Mouse (Mus musculus): ENCODE measurements around the gene Ly6g. TPM values are rescaled to one million over a fixed set of nuclear protein-coding genes. Genes with fewer than 3 reads are reported as not detected.
"Not testable (repeated sequence)": the region's sequence is repeated elsewhere in the genome, so short reads cannot be mapped to it uniquely, and the experiment has no call there.

Ly6g gene
- polyA plus RNA-seq, 1 experiment from 2014 or later, result not detected

- no peaks in the 10 kb centered on the region for H3K27me3 ChIP-seq
- H3K9ac ChIP-seq (replicated peaks), result no peak overlapping the region
- no peak overlapping the region for H3K4me2 ChIP-seq
- no peak overlapping the region for H3K4me3 ChIP-seq (replicated peaks)
- no peak for ATAC-seq (ENCODE audit: insufficient number of reproducible peaks, insufficient read depth, low FRiP score, low TSS enrichment, low read depth)
- no peaks in the 10 kb centered on the region for H3K36me3 ChIP-seq
- WGBS, result 63% methylated on average over 3 of the region's 3 CpGs
- H3K4me1 ChIP-seq (replicated peaks), result no peaks in the 10 kb centered on the region
- H3K27ac ChIP-seq, result no peak overlapping the region
- no peaks in the 10 kb centered on the region for H3K9me3 ChIP-seq
Observed at GRCm38 (mm10) chr15:75143735-75144134, 11.3 kb upstream of the Ly6g start.

DNA sequence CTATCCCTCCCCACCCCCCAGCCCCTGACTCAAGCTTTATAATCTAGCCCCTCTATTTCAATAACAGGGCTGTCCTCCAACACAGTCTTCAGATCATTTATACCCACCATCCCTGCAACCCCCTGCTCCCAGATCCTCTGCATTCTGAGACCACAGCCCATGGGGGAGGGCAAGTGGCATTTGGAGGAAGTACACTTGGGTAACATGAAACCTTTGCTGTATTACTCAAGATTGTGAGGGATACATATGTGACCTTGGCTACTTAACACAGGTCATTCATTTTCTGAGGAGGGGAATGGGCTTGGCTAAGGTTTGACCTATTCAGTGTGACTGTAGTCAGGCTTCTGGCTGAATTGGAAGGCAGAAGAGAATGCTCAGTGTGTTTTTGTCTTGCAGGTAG is 2.0 kb upstream of the Ly6g start:
- Histone ChIP-seq H3K4me3 (replicated peaks) (no peak overlapping the region), H3K4me2 (no peak overlapping the region), H3K27ac (no peak overlapping the region), H3K27me3 (no peaks in the 10 kb centered on the region), H3K4me1 (replicated peaks) (no peaks in the 10 kb centered on the region), H3K9me3 (no peaks in the 10 kb centered on the region), H3K36me3 (no peaks in the 10 kb centered on the region), H3K9ac (replicated peaks) (no peak overlapping the region)
- ATAC-seq (ENCODE audit: insufficient number of reproducible peaks, insufficient read depth, low FRiP score, low TSS enrichment, low read depth), result no peak

DNA sequence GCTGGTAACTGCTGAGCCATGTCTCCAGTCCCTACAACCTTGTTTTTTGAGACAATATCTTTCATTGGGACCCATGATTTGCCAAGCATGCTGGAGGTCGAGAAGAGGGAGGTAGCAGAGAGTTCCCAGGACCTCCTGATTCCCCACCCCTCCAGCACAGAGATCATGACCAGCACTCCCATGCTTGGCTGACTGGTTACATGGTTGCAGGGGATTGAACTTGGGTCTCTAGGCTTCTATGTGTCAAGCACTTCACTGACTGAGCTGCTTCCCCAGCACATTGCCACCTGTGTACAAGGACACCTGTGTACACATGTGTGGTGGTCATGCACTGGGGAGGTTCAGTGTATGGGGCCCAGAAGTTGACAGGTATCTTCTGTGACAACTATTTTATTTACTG is 2.6 kb downstream of the Ly6g start:
- Histone ChIP-seq H3K27ac (no peak overlapping the region), H3K4me2 (no peak overlapping the region), H3K36me3 (no peaks in the 10 kb centered on the region), H3K27me3 (no peaks in the 10 kb centered on the region), H3K9me3 (0 out of 2 replicates have a peak, but pooled peaks cover 9% of the 10 kb centered on the region), H3K4me3 (replicated peaks) (no peak overlapping the region), H3K9ac (replicated peaks) (no peak overlapping the region), H3K4me1 (replicated peaks) (no peaks in the 10 kb centered on the region)
- ATAC-seq (ENCODE audit: insufficient number of reproducible peaks, insufficient read depth, low FRiP score, low TSS enrichment, low read depth), result no peak
- 58% methylated on average over 1 of the region's 1 CpGs for WGBS

DNA sequence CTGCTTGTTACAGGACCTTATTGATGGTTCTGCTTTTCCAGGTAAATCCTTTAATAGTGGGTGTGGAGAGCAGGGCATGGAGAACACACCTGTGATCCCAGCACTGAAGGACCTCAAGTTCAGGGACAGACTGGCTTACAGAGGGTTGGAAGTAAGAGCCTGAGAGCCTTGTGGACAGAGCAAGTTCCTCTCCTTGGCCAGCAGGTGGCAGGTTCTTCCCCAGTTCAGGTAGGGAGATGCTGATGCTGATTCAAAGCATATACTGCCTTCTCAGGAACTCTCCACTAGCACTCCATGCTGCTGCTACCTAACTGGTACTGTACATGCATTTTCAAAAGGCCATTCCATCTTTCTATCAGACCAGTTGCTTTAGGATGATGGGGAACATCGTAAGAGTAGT is 20.5 kb downstream of the Ly6g start:
- Histone ChIP-seq H3K4me3 (replicated peaks) (no peak overlapping the region), H3K27me3 (no peaks in the 10 kb centered on the region), H3K9ac (replicated peaks) (no peak overlapping the region), H3K9me3 (no peaks in the 10 kb centered on the region), H3K27ac (no peak overlapping the region), H3K4me1 (replicated peaks) (no peaks in the 10 kb centered on the region), H3K36me3 (no peaks in the 10 kb centered on the region), H3K4me2 (no peak overlapping the region)
- ATAC-seq (ENCODE audit: insufficient number of reproducible peaks, insufficient read depth, low FRiP score, low TSS enrichment, low read depth), result no peak
- WGBS, result 58% methylated on average over 1 of the region's 1 CpGs

- Histone ChIP-seq H3K4me1 (replicated peaks) (no peaks in the 10 kb centered on the region), H3K27me3 (no peaks in the 10 kb centered on the region), H3K9me3 (no peaks in the 10 kb centered on the region), H3K9ac (replicated peaks) (no peak overlapping the region), H3K36me3 (no peaks in the 10 kb centered on the region), H3K4me3 (replicated peaks) (no peak overlapping the region), H3K4me2 (no peak overlapping the region), H3K27ac (no peak overlapping the region)
- ATAC-seq (ENCODE audit: insufficient number of reproducible peaks, insufficient read depth, low FRiP score, low TSS enrichment, low read depth), result no peak
- 35% methylated on average over 2 of the region's 2 CpGs for WGBS
Observed at GRCm38 (mm10) chr15:75186291-75186690, 31.3 kb downstream of the Ly6g start.

GRCm38 (mm10) chr15:75189116-75189515 is 34.1 kb downstream of the Ly6g start:
- H3K9ac ChIP-seq (replicated peaks), result no peak overlapping the region
- no peaks in the 10 kb centered on the region for H3K9me3 ChIP-seq
- 67% methylated on average over 2 of the region's 2 CpGs for WGBS
- H3K36me3 ChIP-seq, result no peaks in the 10 kb centered on the region
- no peak overlapping the region for H3K4me2 ChIP-seq
- ATAC-seq (ENCODE audit: insufficient number of reproducible peaks, insufficient read depth, low FRiP score, low TSS enrichment, low read depth), result no peak
- no peak overlapping the region for H3K27ac ChIP-seq
- no peak overlapping the region for H3K4me3 ChIP-seq (replicated peaks)
- H3K27me3 ChIP-seq, result no peaks in the 10 kb centered on the region
- no peaks in the 10 kb centered on the region for H3K4me1 ChIP-seq (replicated peaks)

- not testable (repeated sequence) for H3K9me3 ChIP-seq; H3K4me2 ChIP-seq; H3K27me3 ChIP-seq; H3K9ac ChIP-seq (replicated peaks); H3K36me3 ChIP-seq; H3K4me1 ChIP-seq (replicated peaks); ATAC-seq (ENCODE audit: insufficient number of reproducible peaks, insufficient read depth, low FRiP score, low TSS enrichment, low read depth); H3K27ac ChIP-seq; H3K4me3 ChIP-seq (replicated peaks)
- 33% methylated on average over 2 of the region's 3 CpGs for WGBS
Observed at GRCm38 (mm10) chr15:75190560-75190959, 35.5 kb downstream of the Ly6g start.

Other genes starting within 250 kb of the Ly6g start
- gene Ly6i, start 171.8 kb upstream of the Ly6g start, polyA plus RNA-seq (2016; fragmentation: Nextera tagmentation; extraction: Ambion mirVana), result not detected in 2 replicates
- gene Ly6a, start 157.2 kb upstream of the Ly6g start, polyA plus RNA-seq (2016; fragmentation: Nextera tagmentation; extraction: Ambion mirVana), result 0.33 and 0.90 TPM in 2 replicates
- gene Ly6c1, start 106.4 kb upstream of the Ly6g start, polyA plus RNA-seq (2016; fragmentation: Nextera tagmentation; extraction: Ambion mirVana), result 1.4 and 3.2 TPM in 2 replicates
- not detected in 2 replicates for gene Ly6c2, start 43.3 kb upstream of the Ly6g start, polyA plus RNA-seq (2016; fragmentation: Nextera tagmentation; extraction: Ambion mirVana)
- not detected in 2 replicates for gene BC025446, start 61.1 kb downstream of the Ly6g start, polyA plus RNA-seq (2016; fragmentation: Nextera tagmentation; extraction: Ambion mirVana)
- gene Ly6f, start 113.2 kb downstream of the Ly6g start, polyA plus RNA-seq (2016; fragmentation: Nextera tagmentation; extraction: Ambion mirVana), result not detected in 2 replicates